Mouse (Mus musculus) central nervous system, embryonic 11.5 days (tissue): ENCODE results near the gene Zfp990. TPM values are rescaled to one million over a fixed set of nuclear protein-coding genes. Genes with fewer than 3 reads are reported as not detected.

Source experiments
- polyA plus RNA-seq: library from polyadenylated mRNA; depleted of rRNA; stranded (reverse); fragments of >200 nt; gene quantifications from 2 replicates; pipeline ENCODE4 v1.2.3, GENCODE M21; 2012; rRNA removed

Gene Zfp990
- 0.01 TPM in 1 of 2 replicates, not detected in the other for polyA plus RNA-seq

GRCm38 (mm10) chr4:145510459-145510858 lies at the start of gene Zfp990:
Gene Zfp990, plus strand, starts transcription at chr4:145510759.

GRCm38 (mm10) chr4:145585078-145585477 lies 74.5 kb downstream of the Zfp990 start, which contains the start of gene Gm13212:
Gene Gm13212, plus strand, starts transcription at chr4:145585166.

Other genes with a start within 250 kb of the Zfp990 start
- gene Tnfrsf8, start 195.6 kb upstream of the Zfp990 start, polyA plus RNA-seq, result 0.04 and 0.09 TPM in 2 replicates
- 0.48 and 1.1 TPM in 2 replicates for gene Gm13212, start 74.4 kb downstream of the Zfp990 start, polyA plus RNA-seq
- 0.06 and 0.11 TPM in 2 replicates for gene Zfp980, start 159.9 kb downstream of the Zfp990 start, polyA plus RNA-seq